Mouse (Mus musculus) neural tube, embryonic 11.5 days (tissue): ENCODE data around the gene Kncn. TPM values are rescaled to one million over a fixed set of nuclear protein-coding genes. Genes with fewer than 3 reads are reported as not detected.

Experiments used
- ATAC-seq: fragments of 200-750 bp; cut with Nextera tagmentation; 2 replicates; pipeline ENCODE4 v1.8.0; 2017; ENCODE audit warnings: moderate number of reproducible peaks, mild to moderate bottlenecking, moderate TSS enrichment, moderate library complexity; ENCODE audit not compliant: insufficient read depth, low FRiP score, low TSS enrichment
- DNase-seq: peaks from one replicate; pipeline ENCODE4 v3.0.0-alpha.2; 2015; ENCODE audit warnings: low spot score
- H3K27ac ChIP-seq: fragments of 300-500 bp; sonication (generic); 2 replicates; pipeline ENCODE4 v1.5.1; 2014; ENCODE audit warnings: low read depth, mild to moderate bottlenecking, low read length
- H3K27me3 ChIP-seq: fragments of 300-500 bp; sonication (generic); 2 replicates; pipeline ENCODE4 v1.6.1; 2014; ENCODE audit warnings: mild to moderate bottlenecking, low read length, mixed read lengths; ENCODE audit not compliant: control insufficient read depth, insufficient read depth
- H3K36me3 ChIP-seq: fragments of 300-500 bp; sonication (generic); 2 replicates; pipeline ENCODE4 v1.6.1; 2014; ENCODE audit warnings: mild to moderate bottlenecking, low read length, moderate library complexity, mixed read lengths; ENCODE audit not compliant: control insufficient read depth, insufficient read depth
- H3K4me1 ChIP-seq: fragments of 300-500 bp; sonication (generic); 2 replicates; pipeline ENCODE4 v1.6.1; 2014; ENCODE audit warnings: low read length, mixed read lengths; ENCODE audit not compliant: control insufficient read depth, insufficient read depth
- H3K4me2 ChIP-seq: fragments of 300-500 bp; sonication (generic); 2 replicates; pipeline ENCODE4 v1.6.1; 2014; ENCODE audit warnings: low read depth, mild to moderate bottlenecking, moderate library complexity
- H3K4me3 ChIP-seq: fragments of 300-500 bp; sonication (generic); 2 replicates; pipeline ENCODE4 v1.5.1; 2014; ENCODE audit warnings: low read depth, low read length
- H3K9ac ChIP-seq: fragments of 300-500 bp; sonication (generic); 2 replicates; pipeline ENCODE4 v1.6.1; 2014; ENCODE audit warnings: mild to moderate bottlenecking, low read length
- H3K9me3 ChIP-seq: fragments of 300-500 bp; sonication (generic); 2 replicates; pipeline ENCODE4 v1.6.1; 2016; ENCODE audit warnings: low read length; ENCODE audit not compliant: control insufficient read depth
- WGBS: fragments of 180-500 bp; shearing (Covaris S2); extraction: QIAGEN DNeasy Blood & Tissue Kit; methylation state at CpG from one replicate; pipeline ENCODE4 v1.1.7; 2014; 5-methylcytosine and 5-hydroxymethylcytosine counted together
- polyA plus RNA-seq: library from polyadenylated mRNA; unstranded; fragments of >200 nt; fragmentation: Nextera tagmentation; extraction: Ambion mirVana; gene quantifications from 2 replicates; pipeline ENCODE4 v1.2.1, GENCODE M21; 2014

Kncn gene
- polyA plus RNA-seq, 1 experiment from 2014 or later: not detected

DNA sequence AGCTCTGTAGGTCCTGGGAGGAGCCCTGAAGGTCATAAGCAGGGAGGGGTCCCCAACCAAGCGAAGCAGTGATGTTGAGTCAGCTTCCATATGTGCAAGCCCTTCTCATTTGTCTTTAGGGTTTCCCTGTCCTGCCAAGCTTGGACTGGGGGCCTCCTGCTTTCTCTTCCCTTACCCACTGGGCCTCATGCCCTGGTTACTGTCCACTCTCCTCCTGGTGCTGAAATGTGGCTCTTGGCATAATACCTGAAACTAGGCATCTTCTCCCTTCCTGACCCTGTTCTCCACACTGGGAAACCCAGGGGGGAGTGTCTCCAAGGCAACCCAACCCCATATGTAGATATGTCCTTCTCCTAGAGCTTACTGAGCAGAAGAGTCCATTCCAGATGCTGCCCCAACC, 2.7 kb downstream of the Kncn start:
- no peak for ATAC-seq
- H3K9me3 ChIP-seq: no peaks in the 10 kb centered on the region
- H3K4me3 ChIP-seq: no peak overlapping the region
- H3K27me3 ChIP-seq: peaks cover 14% of the 10 kb centered on the region
- H3K36me3 ChIP-seq: no peaks in the 10 kb centered on the region
- peaks cover 4% of the 10 kb centered on the region for H3K4me1 ChIP-seq
- H3K4me2 ChIP-seq: no peak overlapping the region
- no peak overlapping the region for H3K27ac ChIP-seq
- WGBS: 53% methylated on average over 1 of the region's 1 CpGs
- no peak for DNase-seq
- H3K9ac ChIP-seq: no peak overlapping the region

DNA sequence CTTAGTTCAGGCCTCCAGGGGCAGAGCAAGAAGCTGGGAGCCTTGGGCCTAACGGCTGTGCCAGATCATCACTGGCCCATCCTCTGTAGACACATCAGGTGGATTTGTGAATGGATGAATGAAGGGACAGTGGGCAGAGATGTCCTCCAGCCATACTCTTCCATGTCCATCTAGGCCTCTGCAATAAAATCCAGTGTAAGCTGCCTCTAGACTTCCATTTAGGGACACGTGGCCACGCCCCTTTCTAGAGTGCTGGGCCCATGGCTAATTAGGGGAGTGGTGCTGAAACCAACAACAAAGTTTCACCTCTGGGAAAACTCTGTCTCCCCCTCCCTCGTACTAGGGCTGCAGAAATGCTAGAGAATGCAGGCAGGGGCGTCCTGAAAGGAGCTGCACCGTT, 5.9 kb downstream of the Kncn start:
- Histone ChIP-seq H3K9me3 (no peaks in the 10 kb centered on the region), H3K27me3 (peaks cover 15% of the 10 kb centered on the region), H3K4me2 (peak overlapping the region; percentile 51), H3K9ac (no peak overlapping the region), H3K4me3 (peak overlapping the region; percentile 18), H3K27ac (no peak overlapping the region), H3K36me3 (no peaks in the 10 kb centered on the region), H3K4me1 (peaks cover 4% of the 10 kb centered on the region; the same call in 1 of the 2 replicates)
- WGBS: 7% methylated on average over 6 of the region's 6 CpGs
- ATAC-seq (no peak), DNase-seq (no peak)

DNA sequence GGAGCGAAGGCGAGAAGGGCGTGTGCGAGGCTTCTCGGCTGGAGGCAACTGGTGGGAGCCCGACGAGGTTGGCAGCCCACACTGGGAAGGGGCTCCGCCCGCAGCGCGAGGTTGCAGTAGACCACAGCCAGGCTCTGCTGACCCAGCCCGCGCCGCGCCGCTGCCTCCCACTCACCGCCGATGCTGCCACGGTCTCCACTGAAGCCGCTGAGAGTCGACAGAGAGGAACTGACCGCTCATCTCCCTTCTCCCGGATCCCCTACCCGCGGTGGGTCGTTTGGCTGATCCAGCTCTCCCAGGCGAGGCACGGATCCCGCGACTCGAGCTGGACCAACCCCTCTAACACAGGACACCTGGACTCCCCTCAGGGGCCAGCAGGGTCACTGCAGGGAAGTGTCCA, 6.4 kb downstream of the Kncn start, which contains the start of gene 6430628N08Rik:
Gene 6430628N08Rik (plus strand): TSS at position 113 of the 400 bp plus-strand sequence.
- under 1% methylated on average over 31 of the region's 31 CpGs for WGBS
- Histone ChIP-seq H3K36me3 (no peaks in the 10 kb centered on the region), H3K4me3 (peak within 1 kb of the TSS; percentile 18), H3K9ac (no peak within 1 kb of the TSS), H3K9me3 (no peaks in the 10 kb centered on the region), H3K4me2 (peak within 1 kb of the TSS; percentile 51), H3K4me1 (peaks cover 4% of the 10 kb centered on the region; the same call in 1 of the 2 replicates), H3K27ac (no peak within 1 kb of the TSS), H3K27me3 (peaks cover 15% of the 10 kb centered on the region)
- no peak for ATAC-seq
- DNase-seq: no peak

DNA sequence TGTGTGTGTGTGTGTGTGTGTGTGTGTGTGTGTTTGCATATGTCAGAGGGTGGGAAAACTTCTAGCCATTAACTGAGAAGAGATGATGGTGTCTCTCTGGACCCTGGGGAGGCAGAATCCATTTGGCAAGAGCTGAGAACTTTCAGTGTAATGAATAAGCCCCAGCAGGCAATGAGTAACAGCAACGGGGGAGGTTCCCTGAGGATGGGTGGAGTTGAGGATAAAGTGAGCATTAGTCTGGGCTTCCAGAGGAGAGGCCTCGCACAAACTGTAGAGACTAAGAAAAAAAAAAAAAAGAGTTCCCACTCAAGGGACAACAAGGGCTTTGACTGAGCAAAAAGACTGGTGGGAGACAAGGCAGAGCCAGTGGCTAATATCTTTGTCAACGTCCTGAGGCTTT, 10.1 kb downstream of the Kncn start:
- H3K4me1 ChIP-seq: peaks cover 11% of the 10 kb centered on the region
- H3K9ac ChIP-seq: no peak overlapping the region
- no peak overlapping the region for H3K4me2 ChIP-seq
- no peaks in the 10 kb centered on the region for H3K9me3 ChIP-seq
- no peak overlapping the region for H3K4me3 ChIP-seq
- peaks cover 43% of the 10 kb centered on the region for H3K27me3 ChIP-seq
- H3K27ac ChIP-seq: no peak overlapping the region
- DNase-seq (no peak), ATAC-seq (no peak)
- WGBS: 21% methylated on average over 3 of the region's 3 CpGs
- H3K36me3 ChIP-seq: no peaks in the 10 kb centered on the region

DNA sequence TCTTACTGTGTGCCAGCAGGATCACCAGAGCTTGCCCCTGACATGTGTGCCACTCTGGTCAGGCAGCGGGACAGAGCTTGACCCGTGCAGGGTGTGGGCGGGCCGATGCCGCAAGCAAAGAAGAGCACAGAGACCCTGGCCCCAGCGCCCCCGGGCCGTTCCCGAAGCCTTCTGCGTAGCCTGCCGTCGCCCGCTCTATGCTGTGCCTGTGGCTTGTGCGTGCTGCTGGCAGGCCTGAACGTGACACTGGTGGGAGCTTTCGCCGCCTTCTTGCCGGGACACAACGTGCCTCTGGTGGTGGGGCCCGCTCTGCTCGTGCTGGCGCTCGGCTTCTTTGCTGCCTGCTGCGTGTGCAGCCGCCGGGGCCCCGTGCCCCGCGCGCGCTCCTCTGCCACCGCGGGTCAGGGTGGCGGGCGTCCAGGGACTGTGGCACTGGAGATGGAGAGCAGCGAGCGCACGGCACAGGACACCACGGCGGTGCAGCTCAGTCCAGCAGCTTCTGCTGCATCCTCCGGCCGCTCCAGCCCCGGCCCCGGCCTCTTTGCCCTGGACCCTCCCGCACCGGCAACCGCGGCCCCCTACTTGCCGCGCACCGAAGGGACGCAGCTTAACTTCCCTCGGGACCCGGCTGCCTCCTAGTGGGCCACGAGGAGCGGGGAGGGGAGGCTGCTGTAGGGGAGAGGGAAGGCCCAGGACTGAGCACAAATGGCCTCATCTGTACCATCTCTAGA, 13.9 kb downstream of the Kncn start:
- peak overlapping the region; percentile 95 for H3K4me2 ChIP-seq
- no peaks in the 10 kb centered on the region for H3K36me3 ChIP-seq
- no peak overlapping the region for H3K27ac ChIP-seq
- peaks cover 59% of the 10 kb centered on the region for H3K27me3 ChIP-seq
- peak overlapping the region; percentile 46 for H3K4me3 ChIP-seq
- ATAC-seq (peak; percentile 82), DNase-seq (peak; percentile 73)
- peak overlapping the region; percentile 56 for H3K9ac ChIP-seq
- no peaks in the 10 kb centered on the region for H3K9me3 ChIP-seq
- peaks cover 7% of the 10 kb centered on the region; the same call in 1 of the 2 replicates for H3K4me1 ChIP-seq
- WGBS: under 1% methylated on average over 54 of the region's 56 CpGs

DNA sequence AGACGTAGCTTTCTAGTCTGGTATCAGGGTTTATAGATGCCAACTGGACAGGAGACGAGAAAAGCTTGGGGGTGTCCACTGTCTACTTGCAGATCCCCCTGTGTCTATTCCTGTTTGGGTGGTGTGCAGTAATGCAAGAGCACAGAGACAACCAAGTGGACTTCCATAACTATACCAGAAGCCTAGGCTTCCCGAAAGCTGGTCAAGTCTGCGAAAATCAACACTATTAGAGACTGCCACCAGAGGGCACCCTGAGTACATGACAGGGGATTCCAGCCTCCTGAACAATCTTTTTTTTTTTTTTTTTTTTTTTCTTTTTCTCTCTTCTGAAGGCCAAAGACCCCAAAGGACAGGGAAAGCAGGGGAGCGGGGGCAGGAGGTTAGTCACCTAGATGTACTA, 18.6 kb downstream of the Kncn start:
- peaks cover 84% of the 10 kb centered on the region for H3K27me3 ChIP-seq
- peak; percentile 77 for DNase-seq
- no peak overlapping the region for H3K27ac ChIP-seq
- H3K36me3 ChIP-seq: no peaks in the 10 kb centered on the region
- ATAC-seq: no peak
- H3K9me3 ChIP-seq: no peaks in the 10 kb centered on the region
- 21% methylated on average over 5 of the region's 5 CpGs for WGBS
- no peak overlapping the region for H3K4me3 ChIP-seq
- H3K4me2 ChIP-seq: no peak overlapping the region
- H3K4me1 ChIP-seq: peaks cover 19% of the 10 kb centered on the region
- H3K9ac ChIP-seq: no peak overlapping the region

DNA sequence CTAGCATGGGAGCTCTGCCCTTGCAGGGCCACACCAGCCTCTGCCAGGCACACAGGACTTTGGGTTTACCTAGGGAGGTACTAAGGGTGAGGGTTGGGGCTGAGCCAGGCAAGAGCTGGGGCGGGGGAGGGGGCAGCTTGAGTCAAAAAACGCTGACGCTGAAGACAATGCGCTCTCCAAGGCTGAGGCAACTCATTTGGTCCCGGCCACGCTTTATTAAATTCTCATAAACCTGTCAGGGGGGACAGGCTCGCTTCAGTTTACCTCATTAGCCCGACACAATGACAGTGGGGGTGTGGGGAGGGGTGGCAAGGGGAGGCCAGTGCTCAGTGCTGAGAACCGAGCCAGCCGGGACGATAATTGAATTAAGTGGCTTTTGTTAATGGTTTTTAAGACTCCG, 20.2 kb downstream of the Kncn start:
- no peak overlapping the region for H3K27ac ChIP-seq
- peak; percentile 92 for ATAC-seq

DNA sequence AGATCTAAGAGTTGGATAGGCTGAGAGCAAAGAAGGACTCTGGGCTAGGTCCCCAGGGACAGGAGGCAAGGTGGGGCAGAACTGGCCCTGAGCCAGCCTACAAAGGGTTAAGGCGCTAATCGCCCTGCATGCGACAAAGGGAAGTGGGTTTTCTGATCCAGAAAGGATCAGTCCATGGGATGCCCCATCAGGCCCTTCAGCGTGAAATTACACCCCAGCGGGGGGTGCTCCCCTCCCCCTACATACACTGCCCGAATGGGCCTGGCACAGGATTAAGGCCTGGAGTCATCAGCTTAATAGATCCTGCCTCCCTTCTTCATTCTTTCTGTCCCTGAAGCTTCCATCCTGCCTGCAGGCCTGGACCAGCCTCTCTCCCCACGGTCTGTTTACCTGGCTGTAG, 21.5 kb downstream of the Kncn start:
- Histone ChIP-seq H3K36me3 (no peaks in the 10 kb centered on the region), H3K9ac (no peak overlapping the region), H3K4me1 (peaks cover 14% of the 10 kb centered on the region), H3K27ac (no peak overlapping the region), H3K4me2 (no peak overlapping the region), H3K27me3 (peaks cover 63% of the 10 kb centered on the region), H3K4me3 (no peak overlapping the region), H3K9me3 (no peaks in the 10 kb centered on the region)
- peak; percentile 68 for ATAC-seq
- 3% methylated on average over 7 of the region's 7 CpGs for WGBS
- peak; percentile 57 for DNase-seq

More for the DNA sequence above, 20.2 kb downstream of the Kncn start:
- peaks cover 14% of the 10 kb centered on the region for H3K4me1 ChIP-seq
- H3K9me3 ChIP-seq: no peaks in the 10 kb centered on the region
- no peak overlapping the region for H3K4me2 ChIP-seq
- H3K36me3 ChIP-seq: no peaks in the 10 kb centered on the region
- no peak overlapping the region for H3K9ac ChIP-seq
- 4% methylated on average over 12 of the region's 12 CpGs for WGBS
- peaks cover 77% of the 10 kb centered on the region for H3K27me3 ChIP-seq
- H3K4me3 ChIP-seq: no peak overlapping the region
- peak; percentile 74 for DNase-seq

DNA sequence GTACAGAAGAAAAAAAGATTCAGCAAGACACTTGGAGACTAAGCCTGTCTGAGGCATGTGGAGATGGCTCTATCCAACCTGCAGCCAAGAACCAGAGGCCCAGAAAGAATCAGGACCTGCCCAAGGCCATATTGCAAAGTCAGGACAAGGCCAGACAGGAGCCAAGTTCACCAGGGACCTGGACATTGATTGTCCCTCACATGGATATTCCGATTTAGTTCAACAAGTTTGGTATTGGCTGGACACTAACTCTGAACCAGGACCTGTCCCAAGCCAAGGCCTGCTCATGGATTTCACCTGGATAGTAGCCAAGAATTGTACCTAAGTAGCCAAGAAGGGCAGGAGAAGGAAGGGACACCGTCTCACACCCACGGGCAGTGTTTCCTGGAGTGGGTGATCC, 22.6 kb downstream of the Kncn start:
- no peak overlapping the region for H3K9ac ChIP-seq
- H3K9me3 ChIP-seq: no peaks in the 10 kb centered on the region
- H3K4me3 ChIP-seq: no peak overlapping the region
- WGBS: 94% methylated on average over 3 of the region's 3 CpGs
- H3K4me2 ChIP-seq: no peak overlapping the region
- H3K36me3 ChIP-seq: no peaks in the 10 kb centered on the region
- H3K27ac ChIP-seq: no peak overlapping the region
- peaks cover 59% of the 10 kb centered on the region for H3K27me3 ChIP-seq
- DNase-seq (no peak), ATAC-seq (no peak)
- H3K4me1 ChIP-seq: peaks cover 17% of the 10 kb centered on the region
